Mouse (Mus musculus) left cerebral cortex, postnatal 25 days (tissue): Measurements from ENCODE around the gene Klhl12. TPM values are rescaled to one million over a fixed set of nuclear protein-coding genes. Genes with fewer than 3 reads are reported as not detected.
"Not testable (repeated sequence)": the region's sequence is repeated elsewhere in the genome, so short reads cannot be mapped to it uniquely, and the experiment has no call there.

Experiments used
- DNase-seq, 2 experiments: peaks; one replicate each; pipeline ENCODE4 v3.0.0; 2022; ENCODE audit warnings: low spot score in 2 of 2, mixed read lengths in 1 of 2
- intact Hi-C: fragments of 180-260 bp; cut with DNase I; formaldehyde crosslinking; loops from one replicate; pipeline ENCODE4 v1.15.1; 2025
- total RNA-seq, 2 experiments: library from RNA; stranded (reverse); gene quantifications; 2 replicates each; pipeline ENCODE4 v1.2.3; 2021

Gene Klhl12
- total RNA-seq, 2 experiments from 2014 or later, result 37.1 to 37.7 TPM

GRCm38 (mm10) chr1:134443288-134443687, 12.0 kb upstream of the Klhl12 start:
- intact Hi-C loops, DNase-seq: not testable (repeated sequence)

- intact Hi-C loops, result no loop called here
- no peak for DNase-seq
Observed at GRCm38 (mm10) chr1:134445418-134445817, 9.9 kb upstream of the Klhl12 start.

- DNase-seq, intact Hi-C loops: not testable (repeated sequence)
Observed at GRCm38 (mm10) chr1:134448537-134448936, 6.8 kb upstream of the Klhl12 start.

GRCm38 (mm10) chr1:134450201-134450600, 5.1 kb upstream of the Klhl12 start:
- DNase-seq, result no peak
- intact Hi-C loops, result no loop called here

GRCm38 (mm10) chr1:134450986-134451385, 4.3 kb upstream of the Klhl12 start:
- intact Hi-C loops, result no loop called here
- DNase-seq, result peak; percentile 36 to 53

- intact Hi-C loops, result no loop called here
- DNase-seq, result no peak
Observed at GRCm38 (mm10) chr1:134456060-134456459, 729 bp downstream of the Klhl12 start.

- intact Hi-C loops, result no loop called here
- no peak for DNase-seq
Observed at GRCm38 (mm10) chr1:134458139-134458727, 2.9 kb downstream of the Klhl12 start.

GRCm38 (mm10) chr1:134460294-134461284, 5.3 kb downstream of the Klhl12 start:
- intact Hi-C loops, result no loop called here
- DNase-seq, result no peak

- intact Hi-C loops, result no loop called here
- no peak for DNase-seq
Observed at GRCm38 (mm10) chr1:134484623-134485022, 29.3 kb downstream of the Klhl12 start.

- intact Hi-C loops, result no loop called here
Observed at GRCm38 (mm10) chr1:134490903-134491801, 35.8 kb downstream of the Klhl12 start.

GRCm38 (mm10) chr1:134492276-134492675, 36.9 kb downstream of the Klhl12 start:
- intact Hi-C loops, result no loop called here
- DNase-seq, result no peak

More at GRCm38 (mm10) chr1:134490903-134491801, 35.8 kb downstream of the Klhl12 start:
- no peak for DNase-seq

- intact Hi-C loops, result no loop called here
- no peak for DNase-seq
Observed at GRCm38 (mm10) chr1:134493496-134493895, 38.2 kb downstream of the Klhl12 start.

- intact Hi-C loops, result no loop called here
- no peak for DNase-seq
Observed at GRCm38 (mm10) chr1:134493956-134494355, 38.6 kb downstream of the Klhl12 start.

- peak; percentile 99 to 100 for DNase-seq
- intact Hi-C loops, result no loop called here
Observed at GRCm38 (mm10) chr1:134494428-134495215, 39.3 kb downstream of the Klhl12 start, which contains the start of gene Rabif. Gene Rabif, plus strand, starts transcription at chr1:134494648.

- no peak for DNase-seq
- intact Hi-C loops, result no loop called here
Observed at GRCm38 (mm10) chr1:134495216-134495539, 39.8 kb downstream of the Klhl12 start.

- intact Hi-C loops, result no loop called here
- no peak for DNase-seq
Observed at GRCm38 (mm10) chr1:134495991-134496390, 40.7 kb downstream of the Klhl12 start.

GRCm38 (mm10) chr1:134500916-134501315, 45.6 kb downstream of the Klhl12 start:
- intact Hi-C loops, result no loop called here
- DNase-seq, result no peak

GRCm38 (mm10) chr1:134506201-134506600, 50.9 kb downstream of the Klhl12 start:
- intact Hi-C loops, result no loop called here

GRCm38 (mm10) chr1:134510018-134510417, 54.7 kb downstream of the Klhl12 start:
- intact Hi-C loops, result no loop called here
- DNase-seq, result no peak

More at GRCm38 (mm10) chr1:134506201-134506600, 50.9 kb downstream of the Klhl12 start:
- DNase-seq, result no peak
